Mouse (Mus musculus): ENCODE data around the gene Zzef1.

The Zzef1 gene

GRCm38 (mm10) chr11:72926226-72926890 is 130.3 kb downstream of the Zzef1 start:
- Histone ChIP-seq H3K4me1 (replicated peaks; ENCODE audit: low read depth, low read length) (peaks cover 20% of the 10 kb centered on the region), H3K9me3 (ENCODE audit: low read length) (no peaks in the 10 kb centered on the region), H3K4me3 (replicated peaks; ENCODE audit: low read length) (no peak overlapping the region), H3K27me3 (ENCODE audit: insufficient read depth, low read length) (no peaks in the 10 kb centered on the region), H3K36me3 (ENCODE audit: insufficient read depth, low read length) (peaks cover 39% of the 10 kb centered on the region)
- peak; percentile 98 for TF ChIP-seq CTCF (conservative IDR thresholded peaks at IDR 0.05; ENCODE audit: low read length)
- no peak for TF ChIP-seq POU5F1 (IDR thresholded peaks at IDR 0.05; ENCODE audit: borderline replicate concordance, low read length)

GRCm38 (mm10) chr11:72928516-72928915 is 132.5 kb downstream of the Zzef1 start:
- Histone ChIP-seq H3K4me3 (replicated peaks; ENCODE audit: low read length) (no peak overlapping the region), H3K27me3 (ENCODE audit: insufficient read depth, low read length) (no peaks in the 10 kb centered on the region), H3K9me3 (ENCODE audit: low read length) (no peaks in the 10 kb centered on the region), H3K36me3 (ENCODE audit: insufficient read depth, low read length) (peaks cover 23% of the 10 kb centered on the region), H3K4me1 (replicated peaks; ENCODE audit: low read depth, low read length) (peaks cover 20% of the 10 kb centered on the region)
- TF ChIP-seq CTCF (conservative IDR thresholded peaks at IDR 0.05; ENCODE audit: low read length) (no peak), POU5F1 (IDR thresholded peaks at IDR 0.05; ENCODE audit: borderline replicate concordance, low read length) (no peak)

GRCm38 (mm10) chr11:72940208-72941143 is 144.4 kb downstream of the Zzef1 start:
- no peaks in the 10 kb centered on the region for H3K36me3 ChIP-seq (ENCODE audit: insufficient read depth, low read length)
- TF ChIP-seq CTCF (conservative IDR thresholded peaks at IDR 0.05; ENCODE audit: low read length) (peak; percentile 96), NANOG (IDR thresholded peaks at IDR 0.05; ENCODE audit: borderline replicate concordance, low read length) (no peak)
- H3K9me3 ChIP-seq (ENCODE audit: low read length), result no peaks in the 10 kb centered on the region
- H3K27me3 ChIP-seq (ENCODE audit: insufficient read depth, low read length), result no peaks in the 10 kb centered on the region
- peak overlapping the region; percentile 21; the same call in 1 of the 2 replicates for H3K4me3 ChIP-seq (replicated peaks; ENCODE audit: low read length)
- peaks cover 31% of the 10 kb centered on the region for H3K4me1 ChIP-seq (replicated peaks; ENCODE audit: low read depth, low read length)

- Histone ChIP-seq H3K4me1 (replicated peaks; ENCODE audit: low read depth, low read length) (peaks cover 47% of the 10 kb centered on the region), H3K4me3 (replicated peaks; ENCODE audit: low read length) (no peak overlapping the region), H3K27me3 (ENCODE audit: insufficient read depth, low read length) (peaks cover 16% of the 10 kb centered on the region; the same call in 1 of the 2 replicates), H3K36me3 (ENCODE audit: insufficient read depth, low read length) (no peaks in the 10 kb centered on the region), H3K9me3 (ENCODE audit: low read length) (peaks cover 7% of the 10 kb centered on the region; the same call in 1 of the 2 replicates)
- TF ChIP-seq NANOG (IDR thresholded peaks at IDR 0.05; ENCODE audit: borderline replicate concordance, low read length), result no peak
These were observed 149.2 kb downstream of the Zzef1 start for GRCm38 (mm10) chr11:72944996-72945793.

- Histone ChIP-seq H3K4me3 (replicated peaks; ENCODE audit: low read length) (no peak overlapping the region), H3K9me3 (ENCODE audit: low read length) (peaks cover 8% of the 10 kb centered on the region; the same call in 1 of the 2 replicates), H3K4me1 (replicated peaks; ENCODE audit: low read depth, low read length) (peaks cover 47% of the 10 kb centered on the region), H3K36me3 (ENCODE audit: insufficient read depth, low read length) (no peaks in the 10 kb centered on the region), H3K27me3 (ENCODE audit: insufficient read depth, low read length) (peaks cover 16% of the 10 kb centered on the region; the same call in 1 of the 2 replicates)
- TF ChIP-seq POU5F1 (IDR thresholded peaks at IDR 0.05; ENCODE audit: borderline replicate concordance, low read length), result no peak
- no peak for TF ChIP-seq CTCF (conservative IDR thresholded peaks at IDR 0.05; ENCODE audit: low read length)
- TF ChIP-seq NANOG (IDR thresholded peaks at IDR 0.05; ENCODE audit: borderline replicate concordance, low read length), result no peak
These were observed 150.0 kb downstream of the Zzef1 start for GRCm38 (mm10) chr11:72945875-72946559.

- TF ChIP-seq CTCF (conservative IDR thresholded peaks at IDR 0.05; ENCODE audit: low read length) (no peak), NANOG (IDR thresholded peaks at IDR 0.05; ENCODE audit: borderline replicate concordance, low read length) (no peak), POU5F1 (IDR thresholded peaks at IDR 0.05; ENCODE audit: borderline replicate concordance, low read length) (no peak)
- no peaks in the 10 kb centered on the region for H3K36me3 ChIP-seq (ENCODE audit: insufficient read depth, low read length)
- no peak overlapping the region for H3K4me3 ChIP-seq (replicated peaks; ENCODE audit: low read length)
- peaks cover 16% of the 10 kb centered on the region; the same call in 1 of the 2 replicates for H3K27me3 ChIP-seq (ENCODE audit: insufficient read depth, low read length)
- peaks cover 8% of the 10 kb centered on the region; the same call in 1 of the 2 replicates for H3K9me3 ChIP-seq (ENCODE audit: low read length)
- H3K4me1 ChIP-seq (replicated peaks; ENCODE audit: low read depth, low read length), result peaks cover 47% of the 10 kb centered on the region
These were observed 150.6 kb downstream of the Zzef1 start for GRCm38 (mm10) chr11:72946560-72947119.

- TF ChIP-seq POU5F1 (IDR thresholded peaks at IDR 0.05; ENCODE audit: borderline replicate concordance, low read length), result no peak
- no peak for TF ChIP-seq CTCF (conservative IDR thresholded peaks at IDR 0.05; ENCODE audit: low read length)
- TF ChIP-seq NANOG (IDR thresholded peaks at IDR 0.05; ENCODE audit: borderline replicate concordance, low read length), result no peak
- Histone ChIP-seq H3K4me1 (replicated peaks; ENCODE audit: low read depth, low read length) (peaks cover 58% of the 10 kb centered on the region), H3K4me3 (replicated peaks; ENCODE audit: low read length) (0 out of 2 replicates have a peak overlapping the region, but pooled peaks have one; percentile 23), H3K9me3 (ENCODE audit: low read length) (peaks cover 8% of the 10 kb centered on the region; the same call in 1 of the 2 replicates), H3K36me3 (ENCODE audit: insufficient read depth, low read length) (no peaks in the 10 kb centered on the region), H3K27me3 (ENCODE audit: insufficient read depth, low read length) (peaks cover 16% of the 10 kb centered on the region; the same call in 1 of the 2 replicates)
These were observed 151.8 kb downstream of the Zzef1 start for GRCm38 (mm10) chr11:72947840-72948239.

All from E14TG2a.4 (cell line).